Mouse (Mus musculus): ENCODE data around the gene Ephb1.

DNA sequence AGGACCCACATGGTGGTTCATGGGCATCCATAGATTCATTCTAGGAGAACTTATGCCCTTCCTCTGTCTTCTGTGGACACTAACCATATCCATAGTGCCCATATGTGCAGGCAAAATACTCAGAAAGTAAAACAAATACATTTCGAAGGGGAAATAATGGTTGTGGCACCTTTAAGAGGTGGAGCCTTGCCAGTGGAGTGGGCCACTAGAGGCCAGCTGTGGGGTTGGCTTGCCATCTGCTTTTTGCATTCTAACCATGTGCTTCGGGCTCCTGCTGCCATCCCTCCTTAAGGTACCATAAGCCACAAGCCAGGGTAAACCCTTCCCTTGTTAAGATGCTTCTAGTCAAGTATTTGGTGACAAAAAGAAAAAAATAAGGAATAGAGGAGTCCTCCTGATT, 373.3 kb downstream of the Ephb1 start:
- TF ChIP-seq CTCF (conservative IDR thresholded peaks at IDR 0.05; ENCODE audit: insufficient read depth, insufficient read length, low read depth, low read length) (no peak), POLR2A (IDR thresholded peaks at IDR 0.05; ENCODE audit: low read depth, low read length) (no peak)
